Mouse (Mus musculus): ENCODE data around the gene Gdf3.

- TF ChIP-seq POLR2A (IDR thresholded peaks at IDR 0.05; ENCODE audit: insufficient read depth, low read depth, low read length) = no peak
- TF ChIP-seq CTCF (IDR thresholded peaks at IDR 0.05) = no peak
Observed at GRCm38 (mm10) chr6:122606661-122607060, 3.2 kb downstream of the Gdf3 start.
